Mouse (Mus musculus) stomach, adult 2 months (tissue): ENCODE results near the gene Gtse1. TPM values are rescaled to one million over a fixed set of nuclear protein-coding genes. Genes with fewer than 3 reads are reported as not detected.

Source experiments
- polyA plus RNA-seq: library from polyadenylated mRNA; depleted of rRNA; stranded (reverse); fragments of >200 nt; gene quantifications from 2 replicates; pipeline ENCODE4 v1.2.3, GENCODE M21; 2012; rRNA removed

Gtse1 gene
- 4.3 and 5.2 TPM in 2 replicates for polyA plus RNA-seq

DNA sequence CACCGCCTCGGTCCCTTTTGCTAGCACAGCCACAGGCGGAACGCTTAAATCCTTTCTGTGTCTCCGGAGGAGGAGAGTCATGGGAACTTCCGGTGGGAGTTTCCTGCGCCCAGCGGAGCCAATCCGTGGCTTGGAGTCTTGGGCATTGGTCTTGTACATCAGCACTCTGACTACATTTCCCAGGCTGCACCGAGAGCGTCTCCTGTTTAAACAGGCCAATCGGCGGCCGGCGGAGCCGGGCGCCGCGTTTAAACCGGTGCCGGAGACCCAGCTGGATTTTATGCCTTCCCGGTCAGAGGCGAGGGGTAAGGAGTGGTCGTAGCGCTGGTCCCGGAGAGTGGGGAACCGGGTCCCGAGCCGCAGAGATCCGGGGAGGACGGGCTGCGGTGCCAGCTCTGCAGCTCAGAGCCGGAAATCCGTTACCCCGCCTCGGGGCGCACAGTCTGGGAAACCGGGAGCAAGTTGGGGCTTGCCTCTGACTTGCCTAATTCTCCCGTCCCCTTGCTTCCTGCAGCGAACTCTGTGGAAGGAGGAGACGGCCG is at the start of gene Gtse1:
Gene Gtse1, plus strand, starts transcription at position 256 of the 542 bp plus-strand sequence.

DNA sequence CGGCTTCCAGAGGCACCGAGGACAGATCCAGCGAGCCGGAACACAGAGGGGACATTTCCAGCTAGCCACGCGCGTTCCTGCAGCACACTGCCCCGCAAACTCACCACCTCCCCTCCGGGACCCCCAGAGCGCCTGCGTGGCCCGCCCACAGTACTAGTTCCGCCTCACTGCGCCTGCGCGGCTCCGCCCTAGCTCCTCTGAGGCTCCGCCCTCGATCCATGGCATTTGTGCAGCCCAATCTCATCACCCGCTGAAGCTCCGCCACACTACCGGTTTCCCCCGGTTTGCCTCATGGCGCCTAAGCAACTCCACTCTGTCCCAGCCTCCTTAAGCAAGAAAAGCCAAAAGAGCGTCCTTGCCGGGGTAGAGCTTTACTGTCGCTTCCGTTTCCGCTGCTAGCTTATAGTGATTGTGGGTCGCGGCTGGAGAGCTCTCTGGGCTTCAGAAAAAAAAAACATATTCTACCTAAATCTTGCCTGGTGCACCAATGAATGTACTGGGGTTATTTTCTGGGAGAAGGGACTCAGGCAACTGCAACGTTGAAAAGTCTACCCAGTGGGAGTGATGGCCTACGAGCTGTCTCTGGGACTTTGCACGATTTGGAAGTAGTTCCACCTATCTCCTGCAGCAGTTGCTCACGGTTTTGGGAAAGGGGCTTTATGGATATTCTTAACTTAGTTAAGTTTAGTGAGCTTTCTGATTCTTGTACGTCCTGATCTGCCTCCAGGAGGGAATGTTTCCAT is 47.8 kb upstream of the Gtse1 start, which contains the start of gene Cdpf1:
Gene Cdpf1, minus strand, starts transcription at position 163 of the 743 bp plus-strand sequence.

DNA sequence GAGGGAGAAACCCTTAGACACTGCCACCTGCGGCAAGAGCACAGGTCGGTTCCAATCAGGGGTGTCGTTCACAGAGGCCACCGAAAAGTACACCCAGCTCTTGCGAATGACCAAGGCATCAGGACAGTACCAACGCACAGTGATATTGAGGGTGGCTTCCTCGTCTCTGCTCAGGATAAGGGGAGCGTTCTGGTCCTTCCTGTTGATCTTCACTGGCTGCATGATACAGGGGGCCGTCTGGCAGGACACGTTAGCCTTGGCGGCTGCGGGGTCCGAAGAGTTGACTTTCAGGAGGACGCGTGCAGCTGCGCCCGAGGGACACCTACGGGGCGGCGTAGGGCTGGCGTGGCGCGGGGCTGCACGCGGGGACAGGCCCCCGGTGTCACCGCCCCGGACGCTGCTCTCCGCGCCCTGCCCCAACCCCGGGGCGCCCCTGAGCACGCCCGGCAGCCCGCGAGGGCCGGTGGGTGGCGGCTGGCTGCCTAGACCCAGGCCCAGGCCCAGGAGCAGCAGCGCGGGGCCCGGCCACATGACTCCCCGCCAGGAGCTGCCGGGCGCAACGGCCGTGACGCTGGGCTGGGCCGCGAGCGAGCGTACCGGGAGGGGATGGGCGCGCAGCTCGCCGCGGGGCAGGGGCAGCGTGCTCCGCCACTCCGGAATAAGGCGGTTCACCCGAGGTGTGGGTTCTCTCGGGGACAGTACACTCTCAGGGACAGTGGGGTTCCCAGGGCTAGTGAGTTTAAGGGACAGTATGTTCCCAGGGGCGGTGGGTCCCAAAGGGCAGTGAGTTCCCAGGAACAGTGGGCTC is 38.1 kb upstream of the Gtse1 start, which contains the start of gene Pkdrej:
Gene Pkdrej, minus strand, starts transcription at position 532 of the 808 bp plus-strand sequence.

DNA sequence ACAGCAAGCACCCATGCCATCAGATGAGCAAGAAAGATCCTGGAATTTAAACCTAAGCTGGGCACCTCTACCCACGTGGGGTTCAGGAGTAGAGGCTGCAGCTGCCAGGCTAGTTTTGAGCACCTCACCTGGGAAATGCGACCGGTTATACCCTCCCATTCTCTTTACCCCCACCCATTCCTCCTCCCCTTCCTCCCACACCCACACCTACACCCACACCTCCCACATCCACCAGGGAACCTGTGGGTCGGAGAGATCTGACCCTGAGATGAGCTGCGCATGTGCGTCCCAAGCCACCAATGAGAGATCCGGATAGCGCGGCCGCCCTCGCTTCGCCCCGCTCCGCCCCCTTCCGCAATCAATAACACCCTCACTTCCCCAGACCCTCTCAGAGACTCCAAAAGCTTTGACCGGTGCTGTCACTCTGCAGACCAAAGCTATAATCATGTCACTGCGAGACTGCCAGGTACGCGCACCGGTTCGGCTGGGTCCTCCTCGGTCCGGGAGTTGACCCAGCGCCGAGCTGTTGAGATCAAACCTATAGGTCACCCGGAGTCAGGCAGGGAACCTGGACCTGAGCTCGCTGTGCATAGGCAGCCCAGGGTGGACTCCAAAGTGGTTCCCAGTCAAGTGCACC is 27.5 kb upstream of the Gtse1 start, which contains the start of gene Ttc38:
Gene Ttc38, plus strand, starts transcription at position 353 of the 637 bp plus-strand sequence.

DNA sequence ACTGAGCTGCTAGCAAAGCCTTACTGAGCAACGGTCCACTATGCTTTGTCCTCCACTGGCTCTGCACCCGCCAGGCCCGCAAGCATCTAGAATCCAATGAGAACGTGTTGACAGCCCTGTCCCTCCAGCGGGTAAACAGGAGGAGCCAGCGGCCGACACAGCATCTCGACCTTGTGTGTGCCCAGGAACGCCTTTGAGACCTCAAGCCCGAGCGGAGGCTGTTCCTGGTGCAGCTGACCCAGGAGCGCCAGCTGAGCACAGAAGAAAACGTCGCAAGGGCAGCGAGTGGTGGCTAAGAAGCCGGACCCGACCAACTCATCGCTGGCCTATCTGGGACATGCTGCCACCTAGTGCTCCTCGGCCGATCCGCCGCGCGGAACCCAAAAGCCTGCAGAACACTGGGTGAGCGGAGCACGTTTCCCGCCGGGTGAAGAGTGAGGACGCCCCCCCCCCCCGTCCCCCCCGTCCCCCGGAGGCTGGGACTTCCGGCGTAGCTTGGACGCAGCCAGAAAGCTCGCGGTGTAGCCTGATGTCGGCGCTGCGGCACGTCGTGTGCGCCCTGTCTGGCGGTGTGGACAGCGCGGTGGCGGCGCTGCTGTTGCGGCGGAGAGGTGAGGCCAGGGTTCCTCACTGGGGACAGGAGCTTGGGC is 19.4 kb downstream of the Gtse1 start, which contains the start of gene Trmu:
Gene Trmu, plus strand, starts transcription at position 465 of the 650 bp plus-strand sequence.

Other genes starting within 250 kb of the Gtse1 start
- 1.5 and 1.9 TPM in 2 replicates for gene Ppara, start 124.8 kb upstream of the Gtse1 start, polyA plus RNA-seq
- gene Cdpf1, start 48.0 kb upstream of the Gtse1 start, polyA plus RNA-seq: 27.8 and 29.9 TPM in 2 replicates
- 0.06 and 0.11 TPM in 2 replicates for gene Pkdrej, start 38.0 kb upstream of the Gtse1 start, polyA plus RNA-seq
- gene Ttc38, start 27.4 kb upstream of the Gtse1 start, polyA plus RNA-seq: 4.9 and 5.9 TPM in 2 replicates
- gene Trmu, start 19.6 kb downstream of the Gtse1 start, polyA plus RNA-seq: 8.7 and 9.4 TPM in 2 replicates
- 8.3 and 10.3 TPM in 2 replicates for gene Celsr1, start 174.0 kb downstream of the Gtse1 start, polyA plus RNA-seq
- 21.1 and 28.4 TPM in 2 replicates for gene Gramd4, start 197.9 kb downstream of the Gtse1 start, polyA plus RNA-seq